Mouse (Mus musculus) midbrain, embryonic 12.5 days (tissue): ENCODE data around the gene Slc22a7. TPM values are rescaled to one million over a fixed set of nuclear protein-coding genes. Genes with fewer than 3 reads are reported as not detected.
A peak's percentile ranks its signal among the peaks of the same experiment; 100 is the strongest.

ENCODE experiments used
- ATAC-seq: fragments of 200-750 bp; cut with Nextera tagmentation; 2 replicates; pipeline ENCODE4 v1.8.0; 2017; ENCODE audit warnings: low read depth, moderate TSS enrichment, moderate library complexity; ENCODE audit not compliant: low FRiP score
- H3K27ac ChIP-seq: fragments of 300-500 bp; sonication (generic); replicated peaks from 2 replicates; pipeline ENCODE4 v1.5.1; 2016; ENCODE audit warnings: mild to moderate bottlenecking
- H3K27me3 ChIP-seq: fragments of 300-500 bp; sonication (generic); 2 replicates; pipeline ENCODE4 v1.6.1; 2016; ENCODE audit warnings: mild to moderate bottlenecking
- H3K36me3 ChIP-seq: fragments of 300-500 bp; sonication (generic); 2 replicates; pipeline ENCODE4 v1.6.1; 2016
- H3K4me1 ChIP-seq: fragments of 300-500 bp; sonication (generic); 2 replicates; pipeline ENCODE4 v1.6.1; 2016
- H3K4me2 ChIP-seq: fragments of 300-500 bp; sonication (generic); replicated peaks from 2 replicates; pipeline ENCODE4 v1.6.1; 2016; ENCODE audit warnings: mild to moderate bottlenecking, moderate library complexity
- H3K4me3 ChIP-seq: fragments of 300-500 bp; sonication (generic); 2 replicates; pipeline ENCODE4 v1.5.1; 2016; ENCODE audit warnings: mild to moderate bottlenecking
- H3K9ac ChIP-seq: fragments of 300-500 bp; sonication (generic); replicated peaks from 2 replicates; pipeline ENCODE4 v1.6.1; 2016; ENCODE audit warnings: mild to moderate bottlenecking, moderate library complexity
- H3K9me3 ChIP-seq: fragments of 300-500 bp; sonication (generic); 2 replicates; pipeline ENCODE4 v1.6.1; 2016; ENCODE audit warnings: mild to moderate bottlenecking
- WGBS: fragments of 180-500 bp; shearing (Covaris S2); methylation state at CpG from one replicate; pipeline ENCODE4 v1.1.7; 2016; 5-methylcytosine and 5-hydroxymethylcytosine counted together
- polyA plus RNA-seq: library from polyadenylated mRNA; unstranded; fragments of >200 nt; fragmentation: Nextera tagmentation; extraction: Ambion mirVana; gene quantifications from 2 replicates; pipeline ENCODE4 v1.2.1, GENCODE M21; 2016

Slc22a7 gene
- polyA plus RNA-seq, 1 experiment from 2014 or later: not detected

DNA sequence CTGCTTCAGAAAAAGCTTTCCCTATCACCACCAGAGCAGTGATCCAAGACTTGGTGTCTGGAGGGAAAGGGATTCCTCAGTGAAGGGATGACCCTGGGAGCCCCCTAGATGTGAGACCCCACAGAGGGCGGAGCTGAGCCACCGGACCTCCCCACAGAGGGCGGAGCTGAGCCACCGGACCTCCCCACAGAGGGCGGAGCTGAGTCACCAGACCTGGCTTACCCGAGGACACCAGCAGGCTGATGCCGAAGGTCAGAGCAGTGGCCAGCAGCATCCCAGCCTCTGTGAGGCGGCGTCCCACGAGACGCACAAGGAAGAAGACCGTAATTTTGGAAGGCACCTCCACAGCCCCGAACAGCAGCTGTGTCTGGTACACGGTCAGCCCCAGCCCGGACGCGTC lies 4.6 kb downstream of the Slc22a7 start:
- peaks cover 47% of the 10 kb centered on the region for H3K27me3 ChIP-seq
- H3K36me3 ChIP-seq: no peaks in the 10 kb centered on the region
- no peak overlapping the region for H3K27ac ChIP-seq
- H3K4me2 ChIP-seq: peak overlapping the region; percentile 41
- ATAC-seq: peak; percentile 31; the same call in 1 of the 2 replicates
- no peak overlapping the region; the same call in 1 of the 2 replicates for H3K9ac ChIP-seq
- no peaks in the 10 kb centered on the region for H3K9me3 ChIP-seq
- peak overlapping the region; percentile 19; the same call in 1 of the 2 replicates for H3K4me3 ChIP-seq
- 4% methylated on average over 17 of the region's 17 CpGs for WGBS
- peaks cover 11% of the 10 kb centered on the region; the same call in 1 of the 2 replicates for H3K4me1 ChIP-seq

DNA sequence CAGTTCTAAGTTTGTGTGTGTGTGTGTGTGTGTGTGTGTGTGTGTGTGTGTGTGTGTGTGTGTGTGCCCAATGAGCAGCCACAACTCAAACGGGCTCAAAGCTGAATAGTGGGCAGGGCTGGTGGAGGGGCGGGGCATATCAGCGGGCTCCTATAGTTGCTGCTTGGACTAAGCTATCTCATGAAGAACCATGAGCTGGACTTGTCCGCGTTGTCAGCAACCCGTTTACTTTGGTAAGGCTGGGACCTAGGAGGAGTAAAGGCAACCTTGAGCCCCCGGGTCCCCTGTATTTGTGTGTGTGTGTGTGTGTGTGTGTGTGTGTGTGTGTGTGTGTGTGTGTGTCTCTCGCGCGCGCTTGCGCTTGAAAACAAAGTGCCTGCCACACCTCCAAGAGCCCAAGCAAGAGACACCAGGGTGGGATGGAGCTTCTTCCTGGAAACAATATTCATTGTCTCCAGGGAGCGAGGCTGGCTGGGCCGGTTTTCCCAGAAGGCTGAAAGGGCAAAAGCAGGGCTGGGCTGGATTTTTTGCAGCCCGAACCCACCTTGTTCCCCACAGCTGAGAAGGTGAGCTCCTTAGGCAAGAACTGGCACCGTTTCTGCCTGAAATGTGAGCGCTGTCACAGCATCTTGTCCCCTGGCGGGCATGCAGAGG lies 9.4 kb downstream of the Slc22a7 start, which contains the start of gene Crip3:
Crip3 (plus strand) TSS at position 166 of the 654 bp plus-strand sequence.
- ATAC-seq: no peak
- Histone ChIP-seq H3K27ac (no peak within 1 kb of the TSS), H3K4me3 (peak within 1 kb of the TSS; percentile 19; the same call in 1 of the 2 replicates), H3K27me3 (peaks cover 19% of the 10 kb centered on the region), H3K4me1 (peaks cover 8% of the 10 kb centered on the region; the same call in 1 of the 2 replicates), H3K4me2 (peak within 1 kb of the TSS; percentile 44), H3K9ac (no peak within 1 kb of the TSS), H3K36me3 (no peaks in the 10 kb centered on the region), H3K9me3 (no peaks in the 10 kb centered on the region)
- WGBS: 17% methylated on average over 18 of the region's 18 CpGs

DNA sequence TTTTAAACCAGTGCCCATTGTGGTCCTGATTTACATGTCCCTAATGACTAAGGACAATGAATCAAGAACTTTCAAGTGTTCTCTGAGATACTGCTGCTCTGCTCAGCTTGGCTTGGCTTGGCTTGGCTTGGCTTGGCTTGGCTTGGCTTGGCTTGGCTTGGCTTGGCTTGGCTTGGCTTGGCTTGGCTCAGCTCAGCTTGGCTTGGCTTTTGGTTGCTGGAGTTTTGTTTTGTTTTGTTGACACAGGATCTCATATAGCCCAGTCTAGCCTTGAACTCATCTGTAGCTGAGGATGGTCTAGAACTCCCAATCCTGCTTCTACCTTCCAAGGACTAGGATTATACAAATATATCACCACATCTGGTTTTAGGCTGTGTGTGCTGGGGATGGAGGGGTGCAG lies 11.8 kb downstream of the Slc22a7 start:
- H3K27ac ChIP-seq: no peak overlapping the region
- no peak overlapping the region for H3K9ac ChIP-seq
- no peaks in the 10 kb centered on the region for H3K36me3 ChIP-seq
- no peak for ATAC-seq
- peaks cover 15% of the 10 kb centered on the region; the same call in 1 of the 2 replicates for H3K27me3 ChIP-seq
- H3K9me3 ChIP-seq: no peaks in the 10 kb centered on the region
- H3K4me3 ChIP-seq: no peak overlapping the region
- H3K4me2 ChIP-seq: no peak overlapping the region
- peaks cover 5% of the 10 kb centered on the region; the same call in 1 of the 2 replicates for H3K4me1 ChIP-seq

GRCm38 (mm10) chr17:46419717-46420116 lies 18.5 kb downstream of the Slc22a7 start:
- ATAC-seq: no peak
- no peak overlapping the region for H3K9ac ChIP-seq

DNA sequence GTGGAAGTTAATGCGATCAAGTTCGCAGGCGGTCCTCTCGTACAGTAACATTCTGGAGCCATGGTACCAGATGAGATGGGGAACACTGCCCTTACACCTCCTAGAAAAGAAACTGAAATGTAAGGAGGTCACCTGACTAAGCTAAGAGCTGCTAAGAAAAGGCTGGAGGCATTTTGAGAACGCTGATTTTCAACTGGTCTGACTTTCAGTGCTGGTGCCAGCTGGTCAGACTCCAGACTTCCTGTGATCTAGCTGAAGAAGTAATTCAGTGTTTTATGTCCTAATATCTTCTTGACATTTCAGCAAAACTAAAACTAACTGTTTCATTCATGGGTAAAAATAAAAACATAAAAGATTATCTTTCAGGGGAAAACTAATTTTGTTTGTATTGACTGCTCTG lies 19.6 kb downstream of the Slc22a7 start:
- H3K27me3 ChIP-seq: no peaks in the 10 kb centered on the region
- ATAC-seq: no peak
- H3K4me3 ChIP-seq: no peak overlapping the region
- WGBS: 71% methylated on average over 5 of the region's 5 CpGs
- H3K4me2 ChIP-seq: no peak overlapping the region
- H3K9me3 ChIP-seq: no peaks in the 10 kb centered on the region
- no peaks in the 10 kb centered on the region for H3K4me1 ChIP-seq
- H3K27ac ChIP-seq: no peak overlapping the region
- peaks cover 23% of the 10 kb centered on the region for H3K36me3 ChIP-seq
- no peak overlapping the region for H3K9ac ChIP-seq

More at GRCm38 (mm10) chr17:46419717-46420116, 18.5 kb downstream of the Slc22a7 start:
- H3K4me2 ChIP-seq: no peak overlapping the region
- H3K36me3 ChIP-seq: peaks cover 13% of the 10 kb centered on the region; the same call in 1 of the 2 replicates
- no peaks in the 10 kb centered on the region for H3K9me3 ChIP-seq
- H3K27ac ChIP-seq: no peak overlapping the region
- H3K27me3 ChIP-seq: no peaks in the 10 kb centered on the region
- H3K4me1 ChIP-seq: no peaks in the 10 kb centered on the region
- no peak overlapping the region for H3K4me3 ChIP-seq

DNA sequence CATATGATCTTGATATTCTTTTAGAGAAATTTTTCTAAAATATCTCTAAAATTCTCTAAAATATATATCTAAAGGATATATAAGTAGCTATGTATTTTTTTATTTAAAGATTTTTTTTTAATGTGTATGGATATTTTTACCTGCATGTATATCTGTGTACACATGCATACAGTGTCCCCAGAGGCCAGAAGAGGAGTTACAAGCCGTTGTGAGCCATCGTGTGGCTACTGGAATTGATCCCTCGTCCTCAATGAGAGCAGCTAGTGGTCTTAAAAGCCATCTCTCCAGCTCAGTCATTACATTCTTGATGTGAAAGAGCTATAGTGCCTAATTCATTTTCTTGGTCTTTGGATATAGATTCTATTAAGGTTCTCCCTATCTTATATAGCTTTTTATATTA lies 29.8 kb downstream of the Slc22a7 start:
- WGBS: 28% methylated on average over 3 of the region's 3 CpGs
- Histone ChIP-seq H3K9ac (no peak overlapping the region), H3K27me3 (no peaks in the 10 kb centered on the region), H3K36me3 (peaks cover 68% of the 10 kb centered on the region), H3K9me3 (no peaks in the 10 kb centered on the region), H3K4me1 (no peaks in the 10 kb centered on the region), H3K4me2 (no peak overlapping the region), H3K4me3 (no peak overlapping the region), H3K27ac (no peak overlapping the region)
- ATAC-seq: no peak

DNA sequence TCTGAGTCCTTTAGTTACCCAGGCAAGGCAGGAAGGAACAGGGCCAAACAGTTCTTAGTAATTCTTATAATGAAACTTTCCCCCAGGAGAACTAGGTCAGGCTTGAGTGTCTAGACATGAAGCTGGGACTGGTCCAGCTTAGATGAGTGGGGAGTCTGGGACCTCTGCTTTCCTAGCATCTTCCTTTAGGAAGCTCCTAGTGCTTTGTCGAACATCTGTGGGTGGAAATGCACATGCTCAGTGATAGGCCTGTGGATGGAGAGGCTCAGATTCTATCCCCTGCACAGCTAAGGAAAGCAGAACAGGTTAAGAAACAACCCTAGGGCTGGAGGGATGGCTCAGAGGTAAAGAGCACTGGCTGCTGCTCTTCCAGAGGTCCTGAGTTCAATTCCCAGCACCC lies 43.6 kb downstream of the Slc22a7 start:
- Histone ChIP-seq H3K9me3 (no peaks in the 10 kb centered on the region), H3K4me3 (no peak overlapping the region), H3K27ac (no peak overlapping the region), H3K27me3 (no peaks in the 10 kb centered on the region), H3K9ac (no peak overlapping the region), H3K4me1 (no peaks in the 10 kb centered on the region), H3K4me2 (no peak overlapping the region), H3K36me3 (peaks cover 40% of the 10 kb centered on the region)
- no peak for ATAC-seq
- WGBS: 87% methylated on average over 1 of the region's 1 CpGs

DNA sequence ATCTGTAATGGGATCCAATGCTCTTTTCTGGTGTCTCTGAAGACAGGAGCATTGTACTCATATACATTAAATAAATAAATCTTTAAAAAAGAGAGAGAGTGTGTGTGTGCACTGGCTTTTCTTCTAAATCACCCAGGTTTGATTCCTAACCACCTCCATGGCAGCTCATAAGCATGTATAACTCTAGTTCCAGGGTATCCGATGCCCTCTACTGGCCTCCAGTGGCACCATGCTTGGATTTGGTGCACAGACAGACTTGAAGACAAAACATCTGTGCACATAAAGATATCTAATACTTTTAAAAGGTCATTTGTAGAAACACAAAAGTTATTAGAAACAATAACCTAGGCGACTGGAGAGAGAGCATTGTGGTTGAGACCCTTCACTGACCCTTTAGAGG lies 45.2 kb downstream of the Slc22a7 start:
- Histone ChIP-seq H3K27ac (no peak overlapping the region), H3K9ac (no peak overlapping the region), H3K27me3 (no peaks in the 10 kb centered on the region), H3K4me1 (no peaks in the 10 kb centered on the region), H3K4me3 (no peak overlapping the region), H3K4me2 (no peak overlapping the region), H3K9me3 (no peaks in the 10 kb centered on the region), H3K36me3 (peaks cover 39% of the 10 kb centered on the region)
- no peak for ATAC-seq
- WGBS: 42% methylated on average over 2 of the region's 2 CpGs

GRCm38 (mm10) chr17:46388200-46388599 lies 50.1 kb downstream of the Slc22a7 start:
- Histone ChIP-seq H3K4me1 (peaks cover 17% of the 10 kb centered on the region), H3K27ac (no peak overlapping the region), H3K9me3 (no peaks in the 10 kb centered on the region), H3K4me2 (no peak overlapping the region), H3K27me3 (no peaks in the 10 kb centered on the region), H3K36me3 (peaks cover 28% of the 10 kb centered on the region), H3K4me3 (no peak overlapping the region), H3K9ac (no peak overlapping the region)
- 94% methylated on average over 3 of the region's 3 CpGs for WGBS
- no peak for ATAC-seq

DNA sequence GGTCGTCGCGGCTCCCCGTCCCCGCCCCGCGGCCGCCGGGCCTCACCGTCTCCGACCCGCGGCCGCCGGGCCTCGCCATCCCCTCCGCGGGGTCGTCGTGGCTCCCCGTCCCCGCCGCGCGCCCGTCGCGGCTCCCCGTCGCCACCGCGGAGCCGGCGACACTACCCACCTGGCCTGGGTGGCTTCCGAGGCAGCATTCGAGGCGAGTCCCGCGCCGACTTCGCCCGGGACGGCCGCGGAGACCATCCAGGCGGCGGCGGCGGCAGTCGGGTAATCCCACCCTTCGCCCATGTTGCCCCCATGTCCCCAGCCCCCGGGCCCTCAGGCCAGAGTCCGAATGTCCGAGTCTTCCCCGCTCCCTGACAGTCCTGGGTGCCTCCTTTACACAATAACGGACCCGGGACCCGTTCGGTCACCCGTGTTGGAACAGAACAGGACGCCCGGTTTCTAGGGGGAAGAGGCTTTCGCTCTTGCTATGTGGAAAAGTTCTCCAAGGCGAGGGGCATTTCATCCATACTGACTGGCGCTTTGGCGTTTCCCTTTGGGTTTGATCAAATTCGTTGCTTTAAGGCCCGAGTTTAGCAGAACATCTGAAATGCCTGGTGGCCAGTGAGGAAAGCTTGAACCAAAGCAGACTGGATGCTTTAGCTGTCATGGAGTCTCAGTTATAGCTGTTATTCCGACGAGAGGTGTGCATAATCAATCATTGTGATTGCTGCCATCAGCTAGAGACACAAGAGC lies 54.0 kb downstream of the Slc22a7 start:
- Histone ChIP-seq H3K9ac (peak overlapping the region; percentile 94), H3K4me3 (peak overlapping the region; percentile 96), H3K27ac (peak overlapping the region; percentile 94), H3K4me2 (peak overlapping the region; percentile 65), H3K36me3 (peaks cover 19% of the 10 kb centered on the region), H3K27me3 (no peaks in the 10 kb centered on the region; the same call in 1 of the 2 replicates), H3K9me3 (no peaks in the 10 kb centered on the region), H3K4me1 (peaks cover 17% of the 10 kb centered on the region)
- WGBS: under 1% methylated on average over 69 of the region's 70 CpGs
- ATAC-seq: 0 out of 2 replicates have a peak, but pooled peaks have one; percentile 3

- Histone ChIP-seq H3K27me3 (no peaks in the 10 kb centered on the region; the same call in 1 of the 2 replicates), H3K4me1 (peaks cover 17% of the 10 kb centered on the region), H3K4me2 (peak within 1 kb of the TSS; percentile 65), H3K9me3 (no peaks in the 10 kb centered on the region), H3K4me3 (peak within 1 kb of the TSS; percentile 96), H3K27ac (peak within 1 kb of the TSS; percentile 94), H3K36me3 (peaks cover 13% of the 10 kb centered on the region), H3K9ac (peak within 1 kb of the TSS; percentile 94)
- ATAC-seq: peak; percentile 97
- WGBS: under 1% methylated on average over 47 of the region's 105 CpGs
Measured at GRCm38 (mm10) chr17:46383294-46384060, 54.8 kb downstream of the Slc22a7 start, which contains the start of gene Zfp318. TSS of gene Zfp318 (plus strand) at chr17:46383731.
